Mouse (Mus musculus): ENCODE results near the gene Ak4. TPM values are rescaled to one million over a fixed set of nuclear protein-coding genes. Genes with fewer than 3 reads are reported as not detected.

Ak4 gene
- total RNA-seq, 2 experiments from 2014 or later, result 3.4 to 4.9 TPM

DNA sequence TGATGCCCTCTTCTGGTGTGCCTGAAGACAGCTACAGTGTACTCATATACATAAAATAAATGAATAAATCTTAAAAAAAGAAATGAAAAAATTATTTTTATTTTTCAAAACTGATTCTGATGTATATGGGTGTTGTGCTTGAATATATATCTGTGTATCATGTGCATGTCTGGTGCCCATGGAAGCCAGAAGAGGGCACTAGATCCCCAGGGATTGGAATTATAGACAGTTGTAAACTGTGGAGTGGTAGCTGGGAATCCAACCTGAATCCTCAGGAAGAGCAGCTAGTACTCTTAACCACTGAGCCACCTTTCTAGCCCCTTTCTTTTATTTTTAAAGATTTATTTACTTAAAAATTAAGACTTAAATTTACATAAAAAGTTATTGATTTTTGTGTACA is 87.3 kb downstream of the Ak4 start:
- intact Hi-C loops (cut with DNase I; ENCODE audit: low total_unique reads), result no loop called here

DNA sequence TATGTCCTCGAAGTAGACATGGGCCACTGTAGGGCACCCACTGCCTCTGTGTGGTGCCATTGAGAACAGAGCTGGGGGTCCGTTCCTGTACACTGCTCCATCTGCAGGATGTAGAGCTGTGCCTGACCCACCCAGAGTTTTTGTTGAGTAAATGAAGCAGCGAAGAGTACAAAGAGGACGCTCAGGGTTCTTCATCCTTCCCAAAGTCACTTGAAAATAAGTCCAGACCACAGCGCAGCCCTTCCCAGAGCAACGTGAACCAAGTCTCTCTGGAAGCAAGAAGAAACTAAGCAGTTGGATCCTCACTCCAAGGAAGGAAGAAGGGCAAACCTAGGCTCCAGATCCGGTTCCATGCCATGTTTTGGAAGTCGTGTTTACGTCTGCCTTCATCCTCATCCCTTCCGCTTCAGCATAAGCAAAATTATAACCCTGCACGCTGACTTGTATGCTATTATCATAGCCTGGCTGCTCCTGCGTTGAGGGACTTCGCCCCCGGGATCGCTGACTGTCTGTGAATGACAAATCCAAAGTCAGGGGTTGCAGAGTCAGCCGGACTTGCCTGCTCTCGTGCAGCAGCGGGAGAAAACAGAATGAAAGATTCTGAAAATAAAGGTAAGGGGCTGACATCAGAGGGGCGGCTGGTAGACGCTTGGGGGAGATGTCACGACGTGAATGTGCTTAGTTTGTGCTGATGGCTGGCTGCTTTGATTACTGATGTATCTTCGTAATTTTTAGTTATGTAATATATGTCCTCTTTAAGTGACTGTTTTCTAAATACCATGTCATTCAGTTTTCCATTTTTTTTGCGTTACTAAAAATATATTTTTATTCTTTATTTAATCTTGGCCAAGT is 88.7 kb downstream of the Ak4 start:
- intact Hi-C loops (cut with DNase I; ENCODE audit: low total_unique reads), result no loop called here
- DNase-seq, result no peak

More for the DNA sequence above, 87.3 kb downstream of the Ak4 start:
- DNase-seq, result no peak

DNA sequence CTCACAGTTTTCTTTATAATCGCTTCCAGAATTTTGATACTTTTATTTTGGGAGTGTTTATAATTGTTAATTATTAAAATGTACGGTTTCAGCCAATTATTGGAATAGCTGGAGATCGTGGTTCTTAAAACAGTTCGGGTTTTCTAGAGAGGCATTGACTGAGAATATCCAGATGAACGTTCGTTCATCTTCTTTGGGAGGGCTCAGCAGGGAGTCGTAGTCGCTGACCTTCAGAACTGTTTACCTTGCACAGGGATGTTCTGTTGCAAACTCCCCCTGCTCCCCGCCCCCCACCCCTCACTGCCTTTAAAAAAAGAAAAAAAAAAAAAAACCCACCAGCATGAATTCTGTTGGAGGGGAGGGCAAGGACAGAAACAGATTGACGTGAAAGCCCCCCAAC is 89.4 kb downstream of the Ak4 start:
- intact Hi-C loops (cut with DNase I; ENCODE audit: low total_unique reads), result no loop called here
- DNase-seq, result no peak

DNA sequence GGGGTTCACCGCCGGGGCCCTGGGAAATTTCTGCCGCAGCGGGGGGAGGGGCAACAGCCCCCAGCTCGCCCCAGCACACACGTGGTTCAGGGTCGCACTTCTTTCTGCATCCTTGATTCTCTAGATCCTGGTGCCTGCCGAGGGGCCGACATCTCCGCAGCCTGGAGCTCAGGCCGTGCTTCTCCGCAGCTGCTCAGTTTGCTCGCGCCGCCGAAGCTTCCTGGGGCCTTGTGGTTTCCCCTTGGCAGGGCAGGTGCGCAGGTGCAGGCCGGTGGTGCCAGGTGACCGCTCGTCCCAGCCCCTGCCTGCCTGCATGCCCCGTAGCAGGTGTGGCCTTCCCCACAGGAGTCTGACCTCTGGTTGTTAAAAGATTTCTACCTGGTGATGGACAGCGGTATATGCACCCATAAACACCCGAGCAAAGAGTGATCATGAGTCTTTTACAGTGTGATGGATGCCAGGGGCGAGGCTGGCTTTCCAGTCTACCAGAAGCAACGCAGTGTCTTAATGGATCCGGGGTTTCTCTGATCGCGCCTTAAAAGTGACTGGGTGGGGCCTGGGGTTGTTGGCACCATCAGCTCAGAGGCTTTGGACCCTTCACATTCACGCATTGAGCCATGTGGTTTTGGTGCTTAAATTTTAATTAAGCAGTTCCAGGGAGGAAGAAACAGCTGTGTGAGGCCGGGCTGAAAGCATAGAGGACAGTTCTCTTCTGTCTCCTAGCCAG is 89.9 kb downstream of the Ak4 start:
- intact Hi-C loops (cut with DNase I; ENCODE audit: low total_unique reads), result no loop called here
- DNase-seq, result no peak

DNA sequence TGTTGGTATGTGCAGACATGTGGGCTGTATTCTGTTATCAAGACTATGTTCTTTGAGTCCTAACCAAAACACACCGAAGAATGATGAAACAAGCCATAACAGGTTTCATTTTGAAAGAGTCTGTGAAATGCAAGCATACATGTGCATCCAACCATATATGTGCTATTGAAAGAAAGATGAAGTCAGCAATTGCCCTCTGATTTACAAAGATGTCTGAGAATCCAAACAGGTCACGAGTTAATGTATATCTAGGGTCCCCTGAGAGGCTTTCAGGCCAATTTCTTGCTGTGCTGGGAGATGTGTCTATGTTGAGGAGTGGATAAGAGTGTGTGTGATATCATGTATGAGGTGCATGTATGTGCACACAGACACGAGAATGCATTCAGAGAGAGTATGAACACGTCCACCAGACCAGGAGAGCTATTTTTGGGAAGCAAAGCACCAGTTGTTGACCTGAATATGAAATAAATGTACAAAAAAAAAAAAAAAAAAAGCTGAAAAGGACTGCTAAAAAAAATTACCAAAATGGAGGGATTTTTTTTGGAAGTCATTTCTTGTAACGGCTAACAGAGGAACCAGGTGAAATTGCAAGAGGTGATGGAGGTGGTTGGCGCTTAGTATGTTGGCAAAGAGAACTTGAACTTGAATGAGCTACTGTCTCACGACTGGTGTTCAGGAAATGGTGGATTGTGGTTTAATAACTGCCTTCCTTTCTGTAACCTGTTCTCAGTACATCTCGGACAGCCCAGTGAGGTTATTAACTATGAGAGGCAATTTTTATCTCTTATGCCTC is 91.2 kb downstream of the Ak4 start:
- intact Hi-C loops (cut with DNase I; ENCODE audit: low total_unique reads), result no loop called here

DNA sequence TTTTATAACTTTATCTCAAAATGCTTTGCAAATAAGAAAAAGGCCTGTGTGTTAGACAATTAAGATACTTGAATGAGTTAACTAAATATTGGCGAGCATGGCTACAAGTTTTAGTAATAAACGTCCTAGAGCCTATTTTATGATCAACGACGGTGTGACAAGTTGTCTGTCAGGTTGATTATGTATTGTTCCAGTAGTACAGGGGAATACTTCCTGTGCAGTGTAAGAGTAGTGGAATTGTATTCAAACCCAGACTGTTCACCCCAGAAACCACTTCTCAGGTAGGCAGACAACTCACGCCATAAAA is 91.8 kb downstream of the Ak4 start:
- intact Hi-C loops (cut with DNase I; ENCODE audit: low total_unique reads), result no loop called here
- no peak for DNase-seq

More for the DNA sequence above, 91.2 kb downstream of the Ak4 start:
- no peak for DNase-seq

DNA sequence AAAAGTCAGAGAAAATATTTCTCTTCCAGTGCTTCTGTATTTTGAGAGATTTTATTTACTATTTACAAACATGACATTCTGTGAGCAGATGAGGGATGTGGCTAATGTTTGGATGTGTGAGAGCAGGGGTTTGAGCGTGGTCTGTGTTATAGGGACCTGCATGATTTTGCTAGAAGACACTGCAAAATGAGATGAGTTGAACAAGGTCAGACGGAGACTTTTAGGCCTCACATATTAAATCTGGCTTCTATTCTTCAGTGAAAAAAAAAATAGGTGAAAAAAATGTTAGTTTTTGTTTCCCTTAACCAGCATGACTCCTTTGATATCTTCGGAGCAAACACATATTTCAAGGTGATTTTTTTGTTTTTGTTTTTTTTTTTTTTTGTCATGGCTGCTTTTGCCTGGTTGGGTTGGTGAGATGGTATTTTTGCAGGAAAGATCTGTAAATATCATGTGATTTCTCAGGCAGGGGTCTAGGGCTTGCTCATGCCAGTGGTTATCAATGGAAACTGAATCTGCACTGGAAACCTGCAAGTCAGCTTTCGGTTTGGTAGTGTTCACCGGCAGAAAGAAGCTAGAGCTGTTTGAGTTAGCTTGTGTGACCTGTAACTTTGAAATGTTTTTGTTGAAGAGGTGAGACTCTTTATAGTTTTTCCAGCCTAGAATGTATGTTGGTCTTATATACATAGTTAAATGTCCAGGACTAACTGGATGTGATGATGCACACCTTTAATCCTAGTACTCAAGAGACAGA is 92.9 kb downstream of the Ak4 start:
- no peak for DNase-seq
- intact Hi-C loops (cut with DNase I; ENCODE audit: low total_unique reads), result no loop called here

DNA sequence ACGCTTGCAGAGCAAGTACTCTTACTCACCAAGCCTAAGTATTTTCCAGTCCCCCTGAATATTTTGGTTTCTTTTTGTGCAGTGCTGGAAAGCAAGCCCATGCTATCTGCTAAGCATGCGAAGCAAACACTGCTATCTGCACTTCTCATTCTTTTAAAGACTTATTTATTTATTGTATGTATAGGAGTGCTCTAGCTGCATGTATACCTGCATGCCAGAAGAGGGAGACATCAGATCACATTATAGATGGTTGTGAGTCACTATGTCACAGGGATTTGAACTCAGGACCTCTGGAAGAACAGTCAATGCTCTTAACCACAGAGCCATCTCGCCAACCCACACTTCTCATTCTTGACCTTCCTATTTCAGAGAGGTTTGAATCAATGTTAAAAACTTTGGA is 94.2 kb downstream of the Ak4 start:
- intact Hi-C loops (cut with DNase I; ENCODE audit: low total_unique reads), result no loop called here
- DNase-seq, result no peak

DNA sequence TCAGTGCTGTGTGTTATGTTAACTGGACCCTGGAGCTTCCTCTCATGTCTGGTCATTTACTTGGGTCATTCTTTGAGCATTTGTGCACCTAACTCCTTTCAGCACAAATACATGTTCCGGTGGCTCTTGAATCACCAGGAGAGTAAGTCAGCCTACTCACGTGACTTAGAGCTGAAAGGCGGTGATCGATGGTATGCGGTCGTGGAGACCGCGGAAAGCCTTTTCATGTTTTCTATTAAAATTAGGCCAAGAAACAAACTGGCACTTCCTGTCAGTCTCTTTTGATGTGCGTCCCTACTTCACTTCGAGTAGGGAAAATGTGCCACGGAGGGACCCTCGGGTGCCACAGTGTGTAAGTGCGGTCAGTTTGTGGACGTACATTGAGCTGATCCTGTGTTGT is 96.8 kb downstream of the Ak4 start:
- intact Hi-C loops (cut with DNase I; ENCODE audit: low total_unique reads), result no loop called here

More for the DNA sequence above, 96.8 kb downstream of the Ak4 start:
- DNase-seq, result no peak

Other genes starting within 250 kb of the Ak4 start
- gene Jak1, start 154.0 kb upstream of the Ak4 start, total RNA-seq (2021), result 100 to 1,000 TPM in 1 of 2 experiments, 10 to 100 TPM in 1; 96.6 to 108 TPM
- under 1 TPM; 0.62 to 0.64 TPM for gene Dnajc6, start 77.4 kb downstream of the Ak4 start, total RNA-seq (2021)
- 10 to 100 TPM; 21.5 to 24.7 TPM for gene Leprot, start 228.4 kb downstream of the Ak4 start, total RNA-seq (2021)